Mouse (Mus musculus) hindbrain, embryonic 10.5 days (tissue): Measurements from ENCODE around the gene Tgoln1. TPM values are rescaled to one million over a fixed set of nuclear protein-coding genes. Genes with fewer than 3 reads are reported as not detected.

ENCODE experiments used
- DNase-seq: peaks from one replicate; pipeline ENCODE4 v3.0.0-alpha.2; 2017; ENCODE audit warnings: low spot score
- H3K27ac ChIP-seq: fragments of 300-500 bp; sonication (generic); 2 replicates; pipeline ENCODE4 v1.5.1; 2016; ENCODE audit warnings: mild to moderate bottlenecking, moderate library complexity
- H3K27me3 ChIP-seq: fragments of 300-500 bp; sonication (generic); 2 replicates; pipeline ENCODE4 v1.6.1; 2016; ENCODE audit warnings: mild to moderate bottlenecking; ENCODE audit not compliant: poor library complexity, insufficient read depth, severe bottlenecking
- H3K36me3 ChIP-seq: fragments of 300-500 bp; sonication (generic); 2 replicates; pipeline ENCODE4 v1.6.1; 2016; ENCODE audit warnings: mild to moderate bottlenecking, moderate library complexity
- H3K4me1 ChIP-seq: fragments of 300-500 bp; sonication (generic); replicated peaks from 2 replicates; pipeline ENCODE4 v1.6.1; 2016; ENCODE audit warnings: mild to moderate bottlenecking
- H3K4me3 ChIP-seq: fragments of 300-500 bp; sonication (generic); 2 replicates; pipeline ENCODE4 v1.5.1; 2016; ENCODE audit warnings: mild to moderate bottlenecking, moderate library complexity
- H3K9me3 ChIP-seq: fragments of 300-500 bp; sonication (generic); 2 replicates; pipeline ENCODE4 v1.6.1; 2016; ENCODE audit warnings: mild to moderate bottlenecking, moderate library complexity
- WGBS: fragments of 180-500 bp; shearing (Covaris S2); methylation state at CpG from one replicate; pipeline ENCODE4 v1.1.7; 2016; 5-methylcytosine and 5-hydroxymethylcytosine counted together
- polyA plus RNA-seq: library from polyadenylated mRNA; unstranded; fragments of >200 nt; fragmentation: Nextera tagmentation; extraction: Ambion mirVana; gene quantifications from 2 replicates; pipeline ENCODE4 v1.2.1, GENCODE M21; 2016

The Tgoln1 gene
- polyA plus RNA-seq, 1 experiment from 2014 or later, result 32.7 TPM

GRCm38 (mm10) chr6:72581625-72582382 is 35.0 kb downstream of the Tgoln1 start:
- H3K36me3 ChIP-seq, result peaks cover 17% of the 10 kb centered on the region
- H3K4me1 ChIP-seq, result no peaks in the 10 kb centered on the region
- no peak overlapping the region for H3K27ac ChIP-seq
- H3K27me3 ChIP-seq, result no peaks in the 10 kb centered on the region
- H3K4me3 ChIP-seq, result no peak overlapping the region
- DNase-seq, result no peak
- 75% methylated on average over 11 of the region's 11 CpGs for WGBS
- H3K9me3 ChIP-seq, result no peaks in the 10 kb centered on the region

- WGBS, result 88% methylated on average over 3 of the region's 3 CpGs
- H3K4me1 ChIP-seq, result no peaks in the 10 kb centered on the region
- H3K27me3 ChIP-seq, result no peaks in the 10 kb centered on the region
- no peak for DNase-seq
- H3K9me3 ChIP-seq, result no peaks in the 10 kb centered on the region
- H3K4me3 ChIP-seq, result no peak overlapping the region
- no peak overlapping the region for H3K27ac ChIP-seq
- H3K36me3 ChIP-seq, result peaks cover 38% of the 10 kb centered on the region
These were observed 40.8 kb downstream of the Tgoln1 start for GRCm38 (mm10) chr6:72576041-72576440.

- Histone ChIP-seq H3K27ac (no peak overlapping the region), H3K4me3 (no peak overlapping the region), H3K4me1 (no peaks in the 10 kb centered on the region), H3K36me3 (peaks cover 37% of the 10 kb centered on the region), H3K9me3 (no peaks in the 10 kb centered on the region), H3K27me3 (no peaks in the 10 kb centered on the region)
- 51% methylated on average over 3 of the region's 3 CpGs for WGBS
- no peak for DNase-seq
These were observed 45.0 kb downstream of the Tgoln1 start for GRCm38 (mm10) chr6:72571826-72572225.

DNA sequence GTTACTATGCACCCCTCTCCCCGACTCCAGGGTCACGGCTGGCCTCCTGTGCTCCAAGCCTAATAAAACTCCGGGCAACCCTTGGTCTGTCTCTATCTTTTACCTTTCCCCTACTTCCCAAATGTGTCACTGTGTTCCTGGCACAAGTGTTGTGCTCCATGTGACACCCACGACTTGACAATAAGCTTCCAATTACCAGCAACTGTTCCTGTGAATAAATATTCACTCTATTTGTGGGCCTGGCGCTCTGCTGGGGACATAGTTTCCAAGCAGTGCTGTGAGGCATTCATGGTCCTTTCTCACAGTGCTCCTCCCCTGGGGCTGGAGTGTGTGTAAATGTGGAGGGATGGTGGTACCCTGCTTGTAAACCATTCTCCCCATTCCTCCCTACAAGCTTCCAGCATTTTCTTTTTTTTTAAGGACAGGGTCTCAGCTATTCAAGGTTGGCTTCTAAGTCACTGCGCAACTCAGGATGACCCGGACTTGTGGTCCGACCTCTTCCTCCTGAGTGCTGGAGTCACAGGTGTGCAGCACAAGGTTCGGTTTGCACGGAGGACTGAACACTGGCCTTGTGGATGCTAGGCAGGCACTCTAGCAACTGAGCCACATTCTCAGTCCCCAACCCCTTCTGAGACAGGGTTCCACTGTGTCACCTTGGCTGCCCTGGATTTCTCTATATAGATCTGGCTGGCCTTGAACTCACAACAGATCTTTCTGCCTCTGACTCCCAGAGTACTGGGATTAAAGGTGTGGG is 46.0 kb downstream of the Tgoln1 start:
- Histone ChIP-seq H3K9me3 (no peaks in the 10 kb centered on the region), H3K4me1 (peaks cover 2% of the 10 kb centered on the region), H3K27ac (no peak overlapping the region), H3K4me3 (no peak overlapping the region), H3K27me3 (no peaks in the 10 kb centered on the region), H3K36me3 (peaks cover 31% of the 10 kb centered on the region)
- no peak for DNase-seq
- WGBS, result 87% methylated on average over 10 of the region's 10 CpGs

GRCm38 (mm10) chr6:72568736-72569135 is 48.1 kb downstream of the Tgoln1 start:
- Histone ChIP-seq H3K27me3 (no peaks in the 10 kb centered on the region), H3K27ac (no peak overlapping the region), H3K4me1 (peaks cover 8% of the 10 kb centered on the region), H3K9me3 (no peaks in the 10 kb centered on the region), H3K36me3 (peaks cover 21% of the 10 kb centered on the region; the same call in 1 of the 2 replicates), H3K4me3 (no peak overlapping the region)
- no peak for DNase-seq
- 91% methylated on average over 10 of the region's 10 CpGs for WGBS

GRCm38 (mm10) chr6:72567508-72567907 is 49.3 kb downstream of the Tgoln1 start:
- DNase-seq, result no peak
- Histone ChIP-seq H3K27me3 (no peaks in the 10 kb centered on the region), H3K36me3 (peaks cover 14% of the 10 kb centered on the region; the same call in 1 of the 2 replicates), H3K4me1 (peaks cover 17% of the 10 kb centered on the region), H3K27ac (no peak overlapping the region), H3K4me3 (no peak overlapping the region), H3K9me3 (no peaks in the 10 kb centered on the region)
- WGBS, result 88% methylated on average over 5 of the region's 5 CpGs

GRCm38 (mm10) chr6:72566044-72566443 is 50.8 kb downstream of the Tgoln1 start:
- H3K9me3 ChIP-seq, result no peaks in the 10 kb centered on the region
- no peaks in the 10 kb centered on the region for H3K27me3 ChIP-seq
- peaks cover 19% of the 10 kb centered on the region for H3K4me1 ChIP-seq
- WGBS, result 7% methylated on average over 4 of the region's 4 CpGs
- no peak overlapping the region for H3K4me3 ChIP-seq
- DNase-seq, result peak; percentile 86
- peak overlapping the region; percentile 42; the same call in 1 of the 2 replicates for H3K27ac ChIP-seq
- peaks cover 13% of the 10 kb centered on the region; the same call in 1 of the 2 replicates for H3K36me3 ChIP-seq

GRCm38 (mm10) chr6:72565506-72565905 is 51.3 kb downstream of the Tgoln1 start:
- no peaks in the 10 kb centered on the region for H3K27me3 ChIP-seq
- no peaks in the 10 kb centered on the region for H3K9me3 ChIP-seq
- no peak for DNase-seq
- peaks cover 13% of the 10 kb centered on the region; the same call in 1 of the 2 replicates for H3K36me3 ChIP-seq
- peaks cover 19% of the 10 kb centered on the region for H3K4me1 ChIP-seq
- H3K4me3 ChIP-seq, result no peak overlapping the region
- peak overlapping the region; percentile 42; the same call in 1 of the 2 replicates for H3K27ac ChIP-seq
- 72% methylated on average over 7 of the region's 7 CpGs for WGBS

DNA sequence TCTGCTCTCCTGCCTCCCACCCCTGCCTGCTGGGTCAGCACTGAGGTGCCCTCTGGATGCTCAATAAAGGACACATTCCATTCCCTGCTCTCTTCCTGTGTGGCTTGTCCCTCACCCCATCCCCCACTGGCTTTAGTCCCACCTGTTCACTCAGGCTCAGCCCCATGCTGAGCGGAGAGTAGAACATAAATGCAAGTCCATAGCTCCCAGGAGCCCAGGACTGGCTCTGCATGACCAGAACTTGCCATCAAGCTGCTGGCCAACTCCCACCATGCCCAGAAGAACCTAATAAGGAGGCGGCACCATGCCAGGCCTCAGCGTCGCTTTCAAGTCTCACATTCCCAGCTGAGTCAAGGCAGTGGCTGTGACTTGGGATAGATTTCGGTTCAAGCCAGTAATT is 53.9 kb downstream of the Tgoln1 start:
- H3K4me3 ChIP-seq, result no peak overlapping the region
- peaks cover 2% of the 10 kb centered on the region; the same call in 1 of the 2 replicates for H3K36me3 ChIP-seq
- peaks cover 19% of the 10 kb centered on the region for H3K4me1 ChIP-seq
- DNase-seq, result no peak
- no peaks in the 10 kb centered on the region for H3K9me3 ChIP-seq
- WGBS, result 71% methylated on average over 5 of the region's 5 CpGs
- H3K27me3 ChIP-seq, result no peaks in the 10 kb centered on the region
- peak overlapping the region; percentile 67 for H3K27ac ChIP-seq

GRCm38 (mm10) chr6:72562486-72562885 is 54.3 kb downstream of the Tgoln1 start:
- WGBS, result 50% methylated on average over 6 of the region's 6 CpGs
- H3K4me1 ChIP-seq, result peaks cover 19% of the 10 kb centered on the region
- H3K27ac ChIP-seq, result peak overlapping the region; percentile 67
- no peaks in the 10 kb centered on the region for H3K9me3 ChIP-seq
- H3K27me3 ChIP-seq, result no peaks in the 10 kb centered on the region
- DNase-seq, result no peak
- no peak overlapping the region for H3K4me3 ChIP-seq
- H3K36me3 ChIP-seq, result no peaks in the 10 kb centered on the region

DNA sequence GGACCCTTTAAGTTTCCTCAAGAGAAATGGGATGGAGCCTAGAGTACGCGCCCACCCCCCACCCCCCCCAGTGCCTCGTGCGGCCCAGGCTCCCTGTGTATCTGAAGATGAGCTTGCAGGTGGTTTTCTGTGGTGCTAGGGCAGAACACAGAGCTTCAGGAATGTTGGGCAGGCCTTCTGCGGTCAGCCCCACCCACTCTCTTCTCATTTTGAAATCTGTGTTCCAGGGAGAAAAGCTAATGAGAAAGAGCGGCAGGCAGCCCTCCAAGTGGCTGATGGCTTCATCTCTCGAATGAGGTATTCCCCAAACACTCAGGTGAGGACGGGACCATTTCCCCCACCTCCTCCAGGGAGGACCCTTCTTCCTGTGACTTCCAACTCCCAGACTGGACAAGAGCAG is 56.0 kb downstream of the Tgoln1 start:
- Histone ChIP-seq H3K9me3 (no peaks in the 10 kb centered on the region), H3K4me1 (peaks cover 17% of the 10 kb centered on the region), H3K36me3 (no peaks in the 10 kb centered on the region), H3K4me3 (no peak overlapping the region), H3K27ac (no peak overlapping the region), H3K27me3 (no peaks in the 10 kb centered on the region)
- 81% methylated on average over 8 of the region's 8 CpGs for WGBS
- no peak for DNase-seq
